Mouse (Mus musculus): Measurements from ENCODE around the gene Stk40.

DNA sequence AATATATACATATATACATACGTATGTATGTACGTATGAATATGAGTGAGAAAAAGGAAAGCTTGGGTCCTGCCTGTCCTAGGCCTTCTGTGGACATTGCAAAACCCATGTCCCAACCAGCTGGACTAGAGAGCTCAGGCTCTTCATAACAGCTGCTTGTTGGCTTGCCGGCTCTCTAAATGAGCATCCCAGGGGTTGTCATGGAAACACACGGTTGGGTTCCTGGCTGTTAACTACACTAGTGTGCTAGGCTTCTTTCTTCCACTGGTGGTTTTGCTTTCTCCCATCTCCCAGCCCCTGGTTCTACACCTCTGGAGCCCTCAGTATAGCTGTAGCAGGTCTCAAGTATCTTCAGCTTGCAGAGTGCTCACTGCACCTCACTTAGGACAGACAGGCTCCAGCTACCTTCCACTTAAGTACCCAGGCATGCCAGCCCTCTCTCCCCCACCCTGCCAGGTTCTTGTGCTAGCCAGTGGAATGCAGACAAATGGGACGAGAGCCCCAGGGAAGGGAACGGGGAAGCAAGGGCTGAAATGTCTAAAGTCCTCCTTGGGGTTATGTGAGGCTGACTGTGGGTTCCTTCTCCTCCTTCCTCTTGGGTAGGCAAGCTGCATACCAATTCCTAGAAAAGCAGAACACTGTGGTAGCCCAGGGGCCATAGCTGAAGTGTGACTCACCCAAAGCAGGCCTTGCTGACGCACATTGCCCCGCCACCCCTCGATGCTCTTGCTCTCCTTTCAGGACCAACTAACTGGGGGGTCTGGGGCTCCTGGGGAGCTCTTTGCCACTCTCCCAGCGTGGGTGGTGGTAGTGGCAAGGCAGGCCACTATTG, 27.7 kb downstream of the Stk40 start:
- TF ChIP-seq CTCF (IDR thresholded peaks at IDR 0.05; ENCODE audit: control insufficient read depth, insufficient read depth, insufficient replicate concordance, low read depth, low read length) (no peak), POLR2A (IDR thresholded peaks at IDR 0.05; ENCODE audit: control insufficient read depth, low read depth, low read length) (no peak)
